Mouse (Mus musculus): ENCODE measurements around the gene Cdipt. TPM values are rescaled to one million over a fixed set of nuclear protein-coding genes. Genes with fewer than 3 reads are reported as not detected.

Gene Cdipt
- polyA plus RNA-seq, 1 experiment from 2014 or later: 109 TPM

DNA sequence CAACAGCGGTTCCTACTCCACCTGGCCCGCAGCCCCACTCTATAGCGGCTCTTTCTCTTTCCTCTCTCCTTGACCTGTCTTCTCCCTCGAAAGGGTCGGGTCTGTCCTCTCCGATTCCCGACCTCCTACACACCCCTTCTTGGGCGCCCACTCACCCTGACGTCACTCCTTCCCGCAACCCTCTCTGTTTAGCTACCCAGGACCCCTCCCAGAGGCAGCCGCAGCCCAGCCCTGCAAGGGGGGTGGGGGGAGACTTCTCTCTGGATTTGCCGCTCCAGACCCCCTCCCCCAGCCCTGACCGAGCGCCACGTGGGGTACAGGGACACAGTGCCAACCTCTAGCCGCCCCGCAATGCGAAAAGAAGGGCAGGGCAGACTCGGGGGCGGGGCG lies 26.3 kb upstream of the Cdipt start, which contains the start of gene Asphd1:
TSS of gene Asphd1 (minus strand) at position 180 of the 390 bp plus-strand sequence.
- WGBS: under 1% methylated on average over 21 of the region's 21 CpGs

GRCm38 (mm10) chr7:126949793-126950646 lies 25.7 kb upstream of the Cdipt start, which contains the start of gene Sez6l2:
TSS of gene Sez6l2 (plus strand) at chr7:126950563.
- Histone ChIP-seq H3K9ac (ENCODE audit: low read length) (no peak within 1 kb of the TSS), H3K27ac (ENCODE audit: low read depth) (no peak within 1 kb of the TSS), H3K27me3 (replicated peaks; ENCODE audit: control insufficient read depth, insufficient read depth, low read length) (peaks cover 23% of the 10 kb centered on the region), H3K4me1 (replicated peaks; ENCODE audit: control insufficient read depth, insufficient read depth, low read length) (peaks cover 3% of the 10 kb centered on the region; the same call in 1 of the 2 replicates), H3K4me3 (ENCODE audit: low read depth, low read length) (peak within 1 kb of the TSS; percentile 40), H3K36me3 (ENCODE audit: control insufficient read depth, insufficient read depth, low read length) (0 out of 2 replicates have a peak, but pooled peaks cover 3% of the 10 kb centered on the region), H3K9me3 (ENCODE audit: control insufficient read depth, low read length) (no peaks in the 10 kb centered on the region), H3K4me2 (ENCODE audit: low read length) (peak within 1 kb of the TSS; percentile 99)
- under 1% methylated on average over 42 of the region's 42 CpGs for WGBS
- ATAC-seq (replicated peaks; ENCODE audit: low FRiP score, low TSS enrichment, low read depth): peak; percentile 84
- DNase-seq (ENCODE audit: low spot score): peak; percentile 97

More for the DNA sequence above, 26.3 kb upstream of the Cdipt start, which contains the start of gene Asphd1:
- Histone ChIP-seq H3K4me2 (ENCODE audit: low read length) (peak within 1 kb of the TSS; percentile 99), H3K36me3 (ENCODE audit: control insufficient read depth, insufficient read depth, low read length) (peaks cover 8% of the 10 kb centered on the region; the same call in 1 of the 2 replicates), H3K9ac (ENCODE audit: low read length) (no peak within 1 kb of the TSS), H3K4me3 (ENCODE audit: low read depth, low read length) (peak within 1 kb of the TSS; percentile 40), H3K27me3 (replicated peaks; ENCODE audit: control insufficient read depth, insufficient read depth, low read length) (peaks cover 23% of the 10 kb centered on the region), H3K9me3 (ENCODE audit: control insufficient read depth, low read length) (no peaks in the 10 kb centered on the region), H3K4me1 (replicated peaks; ENCODE audit: control insufficient read depth, insufficient read depth, low read length) (peaks cover 3% of the 10 kb centered on the region; the same call in 1 of the 2 replicates), H3K27ac (ENCODE audit: low read depth) (no peak within 1 kb of the TSS)
- no peak for DNase-seq (ENCODE audit: low spot score)
- peak; percentile 62 for ATAC-seq (replicated peaks; ENCODE audit: low FRiP score, low TSS enrichment, low read depth)

DNA sequence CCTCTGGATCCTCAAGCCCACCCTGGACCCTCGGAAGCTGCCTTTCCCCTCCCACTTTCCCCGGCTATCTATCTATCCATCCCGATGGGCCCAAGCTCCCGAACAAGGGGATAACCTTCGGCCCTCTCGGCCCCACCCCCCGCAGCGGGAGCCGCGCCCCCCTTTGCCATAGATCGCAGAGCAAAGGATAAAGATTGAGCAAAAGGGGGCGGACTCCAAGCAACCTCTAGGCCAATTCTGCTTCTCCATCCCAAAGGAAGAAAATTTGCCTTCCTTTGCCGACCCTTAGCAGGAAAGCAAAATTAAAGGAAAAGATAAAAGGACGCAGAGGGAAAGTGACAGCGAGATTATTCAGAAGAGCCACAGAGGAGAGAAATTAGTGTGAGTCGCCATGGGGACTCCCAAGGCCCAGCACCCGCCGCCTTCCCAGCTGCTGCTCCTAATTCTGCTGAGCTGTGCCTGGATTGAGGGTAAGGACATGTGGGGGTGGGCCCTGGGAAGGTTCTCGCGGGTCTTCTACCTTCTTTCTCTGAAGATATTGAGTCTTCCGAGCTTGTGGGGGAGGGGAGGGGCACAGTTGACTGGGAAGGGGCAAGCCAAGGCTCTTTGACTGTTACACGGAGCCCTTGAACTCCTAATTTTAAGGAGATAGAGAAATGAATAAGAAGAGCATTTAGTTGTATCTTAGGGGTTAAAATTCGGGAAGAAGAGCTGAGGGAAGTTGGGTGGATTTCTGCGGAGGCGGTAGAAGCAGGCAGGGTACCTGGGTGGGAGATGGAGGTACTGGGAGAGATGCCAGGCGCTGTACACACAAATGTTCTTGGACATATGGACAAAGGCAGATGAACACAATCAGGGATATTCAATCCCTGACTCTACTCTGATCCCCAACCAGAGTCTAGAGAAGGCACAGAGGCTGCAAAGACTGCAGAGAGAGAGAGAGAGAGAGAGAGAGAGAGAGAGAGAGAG lies 24.8 kb upstream of the Cdipt start:
- ATAC-seq (replicated peaks; ENCODE audit: low FRiP score, low TSS enrichment, low read depth): no peak
- H3K4me3 ChIP-seq (ENCODE audit: low read depth, low read length): no peak overlapping the region
- no peak overlapping the region for H3K9ac ChIP-seq (ENCODE audit: low read length)
- peaks cover 3% of the 10 kb centered on the region; the same call in 1 of the 2 replicates for H3K4me1 ChIP-seq (replicated peaks; ENCODE audit: control insufficient read depth, insufficient read depth, low read length)
- H3K27me3 ChIP-seq (replicated peaks; ENCODE audit: control insufficient read depth, insufficient read depth, low read length): peaks cover 23% of the 10 kb centered on the region
- H3K9me3 ChIP-seq (ENCODE audit: control insufficient read depth, low read length): no peaks in the 10 kb centered on the region
- H3K4me2 ChIP-seq (ENCODE audit: low read length): peak overlapping the region; percentile 99; the same call in 1 of the 2 replicates
- DNase-seq (ENCODE audit: low spot score): no peak
- no peaks in the 10 kb centered on the region for H3K36me3 ChIP-seq (ENCODE audit: control insufficient read depth, insufficient read depth, low read length)
- H3K27ac ChIP-seq (ENCODE audit: low read depth): no peak overlapping the region
- 8% methylated on average over 26 of the region's 26 CpGs for WGBS

GRCm38 (mm10) chr7:126951741-126952140 lies 24.0 kb upstream of the Cdipt start:
- DNase-seq (ENCODE audit: low spot score) (no peak), ATAC-seq (replicated peaks; ENCODE audit: low FRiP score, low TSS enrichment, low read depth) (no peak)
- H3K27me3 ChIP-seq (replicated peaks; ENCODE audit: control insufficient read depth, insufficient read depth, low read length): peaks cover 23% of the 10 kb centered on the region
- no peak overlapping the region for H3K4me3 ChIP-seq (ENCODE audit: low read depth, low read length)
- peaks cover 3% of the 10 kb centered on the region; the same call in 1 of the 2 replicates for H3K4me1 ChIP-seq (replicated peaks; ENCODE audit: control insufficient read depth, insufficient read depth, low read length)
- H3K9me3 ChIP-seq (ENCODE audit: control insufficient read depth, low read length): no peaks in the 10 kb centered on the region
- no peaks in the 10 kb centered on the region for H3K36me3 ChIP-seq (ENCODE audit: control insufficient read depth, insufficient read depth, low read length)
- WGBS: 26% methylated on average over 4 of the region's 4 CpGs
- no peak overlapping the region for H3K27ac ChIP-seq (ENCODE audit: low read depth)
- H3K4me2 ChIP-seq (ENCODE audit: low read length): no peak overlapping the region
- H3K9ac ChIP-seq (ENCODE audit: low read length): no peak overlapping the region

DNA sequence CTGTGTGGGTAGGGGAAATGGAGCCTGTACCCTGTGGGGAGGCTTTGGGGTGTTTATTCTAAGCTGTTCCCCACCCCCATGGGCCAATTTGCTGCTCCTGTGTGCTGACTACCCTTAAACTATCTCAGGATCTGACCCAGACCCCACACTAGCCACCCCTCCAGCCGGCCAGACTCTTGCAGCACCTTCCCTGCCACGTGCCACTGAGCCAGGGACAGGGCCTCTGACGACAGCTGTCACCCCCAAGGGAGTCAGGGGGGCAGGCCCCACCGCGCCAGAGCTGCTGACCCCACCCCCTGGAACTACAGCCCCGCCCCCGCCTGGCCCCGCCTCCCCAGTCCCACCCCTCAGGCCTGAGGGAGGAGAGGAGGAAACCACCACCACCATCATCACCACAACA lies 23.1 kb upstream of the Cdipt start:
- DNase-seq (ENCODE audit: low spot score) (no peak), ATAC-seq (replicated peaks; ENCODE audit: low FRiP score, low TSS enrichment, low read depth) (no peak)
- H3K9me3 ChIP-seq (ENCODE audit: control insufficient read depth, low read length): no peaks in the 10 kb centered on the region
- WGBS: 1% methylated on average over 8 of the region's 8 CpGs
- H3K36me3 ChIP-seq (ENCODE audit: control insufficient read depth, insufficient read depth, low read length): no peaks in the 10 kb centered on the region
- H3K27me3 ChIP-seq (replicated peaks; ENCODE audit: control insufficient read depth, insufficient read depth, low read length): peaks cover 23% of the 10 kb centered on the region
- peaks cover 3% of the 10 kb centered on the region; the same call in 1 of the 2 replicates for H3K4me1 ChIP-seq (replicated peaks; ENCODE audit: control insufficient read depth, insufficient read depth, low read length)
- no peak overlapping the region for H3K27ac ChIP-seq (ENCODE audit: low read depth)
- no peak overlapping the region for H3K9ac ChIP-seq (ENCODE audit: low read length)
- no peak overlapping the region for H3K4me2 ChIP-seq (ENCODE audit: low read length)
- no peak overlapping the region for H3K4me3 ChIP-seq (ENCODE audit: low read depth, low read length)

- DNase-seq (ENCODE audit: low spot score) (no peak), ATAC-seq (replicated peaks; ENCODE audit: low FRiP score, low TSS enrichment, low read depth) (no peak)
- no peaks in the 10 kb centered on the region for H3K4me1 ChIP-seq (replicated peaks; ENCODE audit: control insufficient read depth, insufficient read depth, low read length)
- H3K36me3 ChIP-seq (ENCODE audit: control insufficient read depth, insufficient read depth, low read length): no peaks in the 10 kb centered on the region
- no peak overlapping the region for H3K27ac ChIP-seq (ENCODE audit: low read depth)
- peaks cover 20% of the 10 kb centered on the region for H3K27me3 ChIP-seq (replicated peaks; ENCODE audit: control insufficient read depth, insufficient read depth, low read length)
- no peak overlapping the region for H3K4me3 ChIP-seq (ENCODE audit: low read depth, low read length)
- no peak overlapping the region for H3K9ac ChIP-seq (ENCODE audit: low read length)
- no peaks in the 10 kb centered on the region for H3K9me3 ChIP-seq (ENCODE audit: control insufficient read depth, low read length)
- H3K4me2 ChIP-seq (ENCODE audit: low read length): no peak overlapping the region
- WGBS: 67% methylated on average over 3 of the region's 3 CpGs
Observed at GRCm38 (mm10) chr7:126955125-126955524, 20.6 kb upstream of the Cdipt start.

DNA sequence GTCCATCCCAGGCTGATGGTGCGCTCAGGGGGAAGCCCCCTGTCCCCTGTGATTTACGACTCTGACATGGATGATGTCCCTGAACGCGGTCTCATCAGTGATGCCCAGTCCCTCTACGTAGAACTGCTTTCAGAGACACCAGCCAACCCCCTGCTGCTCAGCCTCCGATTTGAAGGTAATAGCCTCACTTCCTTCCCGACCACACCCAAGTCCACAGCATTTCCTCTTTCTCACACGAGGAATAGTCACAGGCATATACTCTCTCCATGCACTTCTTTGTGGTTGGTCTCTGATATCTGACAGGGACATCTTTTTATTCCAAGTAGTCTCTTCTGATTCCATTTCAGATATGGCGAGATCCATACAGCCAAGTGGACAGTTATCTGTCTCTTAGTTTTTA lies 15.9 kb upstream of the Cdipt start:
- Histone ChIP-seq H3K9me3 (ENCODE audit: control insufficient read depth, low read length) (no peaks in the 10 kb centered on the region), H3K36me3 (ENCODE audit: control insufficient read depth, insufficient read depth, low read length) (no peaks in the 10 kb centered on the region), H3K4me3 (ENCODE audit: low read depth, low read length) (no peak overlapping the region), H3K27ac (ENCODE audit: low read depth) (no peak overlapping the region), H3K4me1 (replicated peaks; ENCODE audit: control insufficient read depth, insufficient read depth, low read length) (no peaks in the 10 kb centered on the region), H3K9ac (ENCODE audit: low read length) (no peak overlapping the region), H3K27me3 (replicated peaks; ENCODE audit: control insufficient read depth, insufficient read depth, low read length) (peaks cover 18% of the 10 kb centered on the region), H3K4me2 (ENCODE audit: low read length) (no peak overlapping the region)
- ATAC-seq (replicated peaks; ENCODE audit: low FRiP score, low TSS enrichment, low read depth) (no peak), DNase-seq (ENCODE audit: low spot score) (no peak)
- 65% methylated on average over 9 of the region's 9 CpGs for WGBS

GRCm38 (mm10) chr7:126961095-126961494 lies 14.6 kb upstream of the Cdipt start:
- Histone ChIP-seq H3K4me1 (replicated peaks; ENCODE audit: control insufficient read depth, insufficient read depth, low read length) (no peaks in the 10 kb centered on the region), H3K27me3 (replicated peaks; ENCODE audit: control insufficient read depth, insufficient read depth, low read length) (peaks cover 18% of the 10 kb centered on the region), H3K4me3 (ENCODE audit: low read depth, low read length) (no peak overlapping the region), H3K36me3 (ENCODE audit: control insufficient read depth, insufficient read depth, low read length) (no peaks in the 10 kb centered on the region), H3K9ac (ENCODE audit: low read length) (no peak overlapping the region), H3K9me3 (ENCODE audit: control insufficient read depth, low read length) (no peaks in the 10 kb centered on the region), H3K4me2 (ENCODE audit: low read length) (no peak overlapping the region), H3K27ac (ENCODE audit: low read depth) (no peak overlapping the region)
- DNase-seq (ENCODE audit: low spot score) (no peak), ATAC-seq (replicated peaks; ENCODE audit: low FRiP score, low TSS enrichment, low read depth) (no peak)
- 81% methylated on average over 5 of the region's 5 CpGs for WGBS
